Mouse (Mus musculus): ENCODE measurements around the gene Celf2. TPM values are rescaled to one million over a fixed set of nuclear protein-coding genes. Genes with fewer than 3 reads are reported as not detected.

Gene Celf2
- polyA plus RNA-seq, 1 experiment from 2014 or later: 60.7 TPM

GRCm38 (mm10) chr2:6546462-6547138 is 962.8 kb downstream of the Celf2 start:
- no peak overlapping the region for H3K4me2 ChIP-seq
- no peaks in the 10 kb centered on the region for H3K27me3 ChIP-seq
- no peaks in the 10 kb centered on the region for H3K9me3 ChIP-seq
- no peak overlapping the region for H3K9ac ChIP-seq
- no peak overlapping the region for H3K4me3 ChIP-seq
- H3K36me3 ChIP-seq: no peaks in the 10 kb centered on the region
- H3K27ac ChIP-seq: peak overlapping the region; percentile 7; the same call in 1 of the 2 replicates
- H3K4me1 ChIP-seq: no peaks in the 10 kb centered on the region
- WGBS: 62% methylated on average over 14 of the region's 14 CpGs
- no peak for ATAC-seq (ENCODE audit: insufficient number of reproducible peaks, low FRiP score, low TSS enrichment, low read depth)

GRCm38 (mm10) chr2:6545127-6545931 is 964.0 kb downstream of the Celf2 start:
- no peak overlapping the region for H3K4me2 ChIP-seq
- WGBS: 80% methylated on average over 10 of the region's 10 CpGs
- H3K4me3 ChIP-seq: no peak overlapping the region
- no peaks in the 10 kb centered on the region for H3K9me3 ChIP-seq
- H3K27me3 ChIP-seq: no peaks in the 10 kb centered on the region
- no peaks in the 10 kb centered on the region for H3K36me3 ChIP-seq
- no peak overlapping the region for H3K9ac ChIP-seq
- H3K27ac ChIP-seq: no peak overlapping the region
- no peaks in the 10 kb centered on the region for H3K4me1 ChIP-seq
- no peak for ATAC-seq (ENCODE audit: insufficient number of reproducible peaks, low FRiP score, low TSS enrichment, low read depth)

- 86% methylated on average over 5 of the region's 5 CpGs for WGBS
- no peak for ATAC-seq (ENCODE audit: insufficient number of reproducible peaks, low FRiP score, low TSS enrichment, low read depth)
Observed at GRCm38 (mm10) chr2:6543650-6544049, 965.7 kb downstream of the Celf2 start.

GRCm38 (mm10) chr2:6542556-6543180 is 966.7 kb downstream of the Celf2 start:
- Histone ChIP-seq H3K9ac (no peak overlapping the region), H3K27me3 (no peaks in the 10 kb centered on the region), H3K4me3 (no peak overlapping the region), H3K27ac (no peak overlapping the region), H3K4me1 (no peaks in the 10 kb centered on the region), H3K4me2 (no peak overlapping the region), H3K36me3 (no peaks in the 10 kb centered on the region), H3K9me3 (no peaks in the 10 kb centered on the region)
- ATAC-seq (ENCODE audit: insufficient number of reproducible peaks, low FRiP score, low TSS enrichment, low read depth): no peak
- 81% methylated on average over 12 of the region's 12 CpGs for WGBS

More at GRCm38 (mm10) chr2:6543650-6544049, 965.7 kb downstream of the Celf2 start:
- Histone ChIP-seq H3K9me3 (no peaks in the 10 kb centered on the region), H3K36me3 (no peaks in the 10 kb centered on the region), H3K27me3 (no peaks in the 10 kb centered on the region), H3K4me3 (no peak overlapping the region), H3K9ac (no peak overlapping the region), H3K4me1 (no peaks in the 10 kb centered on the region), H3K4me2 (no peak overlapping the region), H3K27ac (no peak overlapping the region)

GRCm38 (mm10) chr2:6540825-6541224 is 968.5 kb downstream of the Celf2 start:
- no peaks in the 10 kb centered on the region for H3K27me3 ChIP-seq
- H3K4me2 ChIP-seq: no peak overlapping the region
- H3K36me3 ChIP-seq: no peaks in the 10 kb centered on the region
- 84% methylated on average over 5 of the region's 6 CpGs for WGBS
- no peak overlapping the region for H3K27ac ChIP-seq
- H3K9me3 ChIP-seq: no peaks in the 10 kb centered on the region
- no peak overlapping the region for H3K4me3 ChIP-seq
- H3K4me1 ChIP-seq: no peaks in the 10 kb centered on the region
- no peak for ATAC-seq (ENCODE audit: insufficient number of reproducible peaks, low FRiP score, low TSS enrichment, low read depth)
- H3K9ac ChIP-seq: no peak overlapping the region

GRCm38 (mm10) chr2:6540092-6540491 is 969.3 kb downstream of the Celf2 start:
- WGBS: 58% methylated on average over 11 of the region's 11 CpGs

GRCm38 (mm10) chr2:6538500-6538899 is 970.9 kb downstream of the Celf2 start:
- H3K27me3 ChIP-seq: no peaks in the 10 kb centered on the region
- no peak overlapping the region for H3K27ac ChIP-seq
- no peak for ATAC-seq (ENCODE audit: insufficient number of reproducible peaks, low FRiP score, low TSS enrichment, low read depth)
- no peaks in the 10 kb centered on the region for H3K9me3 ChIP-seq
- no peaks in the 10 kb centered on the region for H3K4me1 ChIP-seq
- no peak overlapping the region for H3K4me3 ChIP-seq
- H3K9ac ChIP-seq: no peak overlapping the region
- 86% methylated on average over 2 of the region's 2 CpGs for WGBS
- no peak overlapping the region for H3K4me2 ChIP-seq
- no peaks in the 10 kb centered on the region for H3K36me3 ChIP-seq

More at GRCm38 (mm10) chr2:6540092-6540491, 969.3 kb downstream of the Celf2 start:
- H3K4me2 ChIP-seq: no peak overlapping the region
- H3K4me3 ChIP-seq: no peak overlapping the region
- no peaks in the 10 kb centered on the region for H3K9me3 ChIP-seq
- no peak overlapping the region for H3K27ac ChIP-seq
- H3K27me3 ChIP-seq: no peaks in the 10 kb centered on the region
- no peak for ATAC-seq (ENCODE audit: insufficient number of reproducible peaks, low FRiP score, low TSS enrichment, low read depth)
- H3K9ac ChIP-seq: no peak overlapping the region
- no peaks in the 10 kb centered on the region for H3K36me3 ChIP-seq
- H3K4me1 ChIP-seq: no peaks in the 10 kb centered on the region

GRCm38 (mm10) chr2:6538031-6538430 is 971.3 kb downstream of the Celf2 start:
- Histone ChIP-seq H3K27me3 (no peaks in the 10 kb centered on the region), H3K4me3 (no peak overlapping the region), H3K27ac (no peak overlapping the region), H3K9ac (no peak overlapping the region), H3K4me2 (no peak overlapping the region), H3K36me3 (no peaks in the 10 kb centered on the region), H3K4me1 (no peaks in the 10 kb centered on the region), H3K9me3 (no peaks in the 10 kb centered on the region)
- no peak for ATAC-seq (ENCODE audit: insufficient number of reproducible peaks, low FRiP score, low TSS enrichment, low read depth)

- no peak overlapping the region for H3K27ac ChIP-seq
- H3K9ac ChIP-seq: no peak overlapping the region
- H3K4me3 ChIP-seq: no peak overlapping the region
- H3K27me3 ChIP-seq: no peaks in the 10 kb centered on the region
- no peaks in the 10 kb centered on the region for H3K4me1 ChIP-seq
- no peak overlapping the region for H3K4me2 ChIP-seq
- ATAC-seq (ENCODE audit: insufficient number of reproducible peaks, low FRiP score, low TSS enrichment, low read depth): no peak
- 56% methylated on average over 3 of the region's 3 CpGs for WGBS
- H3K36me3 ChIP-seq: no peaks in the 10 kb centered on the region
- no peaks in the 10 kb centered on the region for H3K9me3 ChIP-seq
Observed at GRCm38 (mm10) chr2:6537326-6537725, 972.0 kb downstream of the Celf2 start.

GRCm38 (mm10) chr2:6536372-6536771 is 973.0 kb downstream of the Celf2 start:
- no peak overlapping the region for H3K9ac ChIP-seq
- no peaks in the 10 kb centered on the region for H3K27me3 ChIP-seq
- no peak overlapping the region for H3K4me3 ChIP-seq
- ATAC-seq (ENCODE audit: insufficient number of reproducible peaks, low FRiP score, low TSS enrichment, low read depth): no peak
- H3K9me3 ChIP-seq: no peaks in the 10 kb centered on the region
- no peak overlapping the region for H3K27ac ChIP-seq
- no peaks in the 10 kb centered on the region for H3K36me3 ChIP-seq
- H3K4me2 ChIP-seq: no peak overlapping the region
- H3K4me1 ChIP-seq: no peaks in the 10 kb centered on the region
- 82% methylated on average over 2 of the region's 2 CpGs for WGBS

- no peak overlapping the region for H3K4me2 ChIP-seq
- no peak for ATAC-seq (ENCODE audit: insufficient number of reproducible peaks, low FRiP score, low TSS enrichment, low read depth)
- WGBS: 79% methylated on average over 4 of the region's 4 CpGs
- no peak overlapping the region for H3K9ac ChIP-seq
- no peaks in the 10 kb centered on the region for H3K4me1 ChIP-seq
- H3K27me3 ChIP-seq: no peaks in the 10 kb centered on the region
- no peaks in the 10 kb centered on the region for H3K9me3 ChIP-seq
- no peaks in the 10 kb centered on the region for H3K36me3 ChIP-seq
- H3K4me3 ChIP-seq: no peak overlapping the region
- H3K27ac ChIP-seq: no peak overlapping the region
Observed at GRCm38 (mm10) chr2:6532341-6532740, 977.0 kb downstream of the Celf2 start.

GRCm38 (mm10) chr2:6528076-6528475 is 981.3 kb downstream of the Celf2 start:
- no peak overlapping the region for H3K9ac ChIP-seq
- 89% methylated on average over 2 of the region's 2 CpGs for WGBS

More at GRCm38 (mm10) chr2:6528076-6528475, 981.3 kb downstream of the Celf2 start:
- Histone ChIP-seq H3K4me2 (no peak overlapping the region), H3K27me3 (no peaks in the 10 kb centered on the region), H3K4me1 (no peaks in the 10 kb centered on the region), H3K27ac (no peak overlapping the region), H3K4me3 (no peak overlapping the region), H3K36me3 (no peaks in the 10 kb centered on the region), H3K9me3 (no peaks in the 10 kb centered on the region)
- ATAC-seq (ENCODE audit: insufficient number of reproducible peaks, low FRiP score, low TSS enrichment, low read depth): no peak
